Mouse (Mus musculus) G1E (cell line): ENCODE results near the gene Stat5b. TPM values are rescaled to one million over a fixed set of nuclear protein-coding genes. Genes with fewer than 3 reads are reported as not detected.

ENCODE experiments used
- ATAC-seq: 2 replicates; pipeline ENCODE4 v1.8.0; 2016; ENCODE audit warnings: mild to moderate bottlenecking; ENCODE audit not compliant: insufficient number of reproducible peaks, poor library complexity, low FRiP score, severe bottlenecking; ENCODE audit errors: extremely low read depth
- DNase-seq: peaks from one replicate; pipeline ENCODE4 v3.0.0; 2012; ENCODE audit warnings: low spot score
- H3K27me3 ChIP-seq: 2 replicates; pipeline ENCODE4 v1.6.1; 2012; ENCODE audit warnings: mild to moderate bottlenecking, low read length, inconsistent platforms; ENCODE audit not compliant: insufficient read depth
- H3K36me3 ChIP-seq: replicated peaks from 2 replicates; pipeline ENCODE3; 2012; ENCODE audit warnings: mild to moderate bottlenecking, inconsistent platforms
- H3K4me1 ChIP-seq: 2 replicates; pipeline ENCODE4 v1.6.1; 2012; ENCODE audit warnings: low read depth, low read length, inconsistent platforms, mixed read lengths; ENCODE audit not compliant: insufficient read depth
- H3K4me3 ChIP-seq: 2 replicates; pipeline ENCODE4 v1.5.1; 2012; ENCODE audit warnings: low read depth, mild to moderate bottlenecking, inconsistent platforms, low read length, moderate library complexity, mixed read lengths
- H3K9me3 ChIP-seq: replicated peaks from 2 replicates; pipeline ENCODE4 v1.6.1; 2012; ENCODE audit warnings: inconsistent platforms
- CTCF ChIP-seq: IDR thresholded peaks from 2 replicates; pipeline ENCODE4 v1.5.1; 2012; ENCODE audit warnings: low read depth, low read length, inconsistent platforms, mixed read lengths
- GATA1 ChIP-seq: IDR thresholded peaks from 2 replicates; pipeline ENCODE4 v1.6.1; 2012; ENCODE audit warnings: borderline replicate concordance, low read length, inconsistent platforms, mixed read lengths
- GATA2 ChIP-seq: IDR thresholded peaks from 2 replicates; pipeline ENCODE4 v1.6.1; 2012; ENCODE audit warnings: low read depth, low read length, inconsistent platforms, borderline replicate concordance
- POLR2AphosphoS5 ChIP-seq: IDR thresholded peaks from 2 replicates; pipeline ENCODE4 v1.6.1; 2012; ENCODE audit warnings: low read depth, low read length, inconsistent platforms; ENCODE audit not compliant: insufficient replicate concordance
- TAL1 ChIP-seq: conservative IDR thresholded peaks from 2 replicates; pipeline ENCODE4 v1.6.1; 2012; ENCODE audit warnings: low read depth, low read length, inconsistent platforms, mixed read lengths
- polyA plus RNA-seq: library from polyadenylated mRNA; stranded (reverse); fragments of >175 nt; gene quantifications from 2 replicates; pipeline ENCODE4 v1.2.3, GENCODE M21; 2012
- total RNA-seq, 2 experiments: library from RNA; stranded (forward) in 1 of 2; stranded (reverse) in 1 of 2; fragments of 200-1000 nt in 1 of 2; fragments of >200 nt in 1 of 2; fragmentation: Nextera tagmentation in 1 of 2; gene quantifications; 2 replicates each; pipeline ENCODE4 v1.2.3; 2014 to 2017

Stat5b gene
- total and polyA plus RNA-seq, 3 experiments, result 55.9 to 93.0 (median 73.5) TPM

DNA sequence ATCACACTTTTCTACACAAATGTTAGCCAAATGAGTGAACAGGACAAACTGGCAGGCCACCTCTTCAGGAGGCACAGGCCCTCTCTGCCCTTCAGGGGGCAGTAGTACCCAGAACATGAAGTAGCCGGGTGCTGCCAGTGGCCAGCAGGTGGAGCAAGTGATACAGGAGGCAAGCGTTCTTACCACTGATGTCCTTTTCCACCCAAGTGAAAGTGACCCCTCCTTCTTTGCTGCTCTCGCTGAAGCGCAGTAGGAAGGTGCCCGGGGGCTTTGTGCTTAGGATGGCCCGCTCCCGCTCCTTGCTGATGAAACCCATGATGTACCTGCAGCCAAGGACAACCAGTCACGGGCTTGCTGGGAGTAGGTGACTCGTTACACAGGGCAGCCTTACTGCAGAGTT lies 43.0 kb upstream of the Stat5b start:
- TF ChIP-seq CTCF (peak; percentile 98), GATA1 (no peak), TAL1 (no peak), POLR2AphosphoS5 (no peak), GATA2 (no peak)
- Histone ChIP-seq H3K27me3 (no peaks in the 10 kb centered on the region), H3K4me1 (peaks cover 82% of the 10 kb centered on the region), H3K4me3 (peak overlapping the region; percentile 13; the same call in 1 of the 2 replicates), H3K36me3 (peaks cover 93% of the 10 kb centered on the region), H3K9me3 (no peaks in the 10 kb centered on the region)
- ATAC-seq, result 0 out of 2 replicates have a peak, but pooled peaks have one; percentile 18
- peak; percentile 76 for DNase-seq

DNA sequence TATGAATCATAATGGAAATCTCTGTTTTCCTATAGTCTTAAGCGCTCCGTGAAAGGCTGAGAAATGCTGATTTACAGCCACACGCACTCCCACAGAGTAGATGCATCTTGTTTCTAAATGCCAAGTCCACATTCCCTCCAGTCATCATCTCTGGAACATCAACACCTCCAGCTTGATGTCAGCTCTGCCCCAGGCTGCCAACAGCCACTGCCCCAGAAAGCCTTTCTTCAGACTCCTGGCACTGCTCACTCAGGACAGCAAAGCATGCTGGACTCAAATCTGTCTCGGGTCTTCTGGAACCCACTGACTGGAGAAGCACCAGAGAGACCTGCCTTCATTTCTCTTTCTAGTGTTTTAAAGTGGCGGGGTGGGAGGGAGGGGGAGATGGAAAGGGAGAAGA lies 41.9 kb upstream of the Stat5b start:
- Histone ChIP-seq H3K36me3 (peaks cover 89% of the 10 kb centered on the region), H3K4me1 (peaks cover 84% of the 10 kb centered on the region)
- no peak for ATAC-seq

DNA sequence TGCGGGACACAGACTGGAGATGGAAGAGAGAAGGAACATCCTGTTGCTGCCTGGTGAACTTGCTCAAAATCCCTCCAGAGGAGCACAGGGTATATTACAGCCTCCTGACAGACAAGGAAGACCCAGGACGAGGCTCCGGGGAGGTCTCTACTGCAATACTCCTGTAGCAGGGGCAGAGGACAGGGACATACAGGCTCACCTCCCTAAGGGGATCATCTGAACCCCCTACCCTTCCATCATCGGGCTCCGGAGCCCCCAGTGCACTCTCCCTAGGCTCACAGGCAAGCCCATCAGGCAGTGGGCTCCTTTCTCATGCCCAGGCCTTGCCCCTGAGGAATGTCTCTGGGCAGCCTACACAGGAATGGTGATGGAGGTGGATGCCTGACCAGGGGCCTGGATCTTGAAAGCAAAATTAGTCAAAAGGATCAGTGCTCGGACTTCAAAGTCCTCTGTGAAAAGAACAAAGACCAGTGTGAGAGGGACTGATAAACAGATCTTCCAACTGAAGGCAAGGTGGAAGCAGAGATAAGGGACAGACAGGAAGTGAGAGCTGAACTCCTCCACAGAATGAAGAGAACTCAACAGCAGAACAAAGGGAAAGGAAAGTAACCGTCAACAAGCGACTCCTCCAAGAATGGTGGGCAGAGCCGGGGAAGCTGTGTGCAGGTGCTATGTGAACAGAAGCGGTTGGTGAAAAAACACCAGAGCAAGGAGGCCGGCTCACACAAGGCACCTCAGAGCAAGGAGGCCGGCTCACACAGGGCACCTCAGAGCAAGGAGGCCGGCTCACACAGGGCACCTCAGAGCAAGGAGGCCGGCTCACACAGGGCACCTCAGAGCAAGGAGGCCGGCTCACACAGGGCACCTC lies 41.0 kb upstream of the Stat5b start:
- no peaks in the 10 kb centered on the region for H3K27me3 ChIP-seq
- no peaks in the 10 kb centered on the region for H3K9me3 ChIP-seq
- H3K36me3 ChIP-seq, result peaks cover 91% of the 10 kb centered on the region
- peak overlapping the region; percentile 64; the same call in 1 of the 2 replicates for H3K4me3 ChIP-seq
- peak; percentile 84 for ATAC-seq
- H3K4me1 ChIP-seq, result peaks cover 86% of the 10 kb centered on the region
- TF ChIP-seq POLR2AphosphoS5, result no peak
- TF ChIP-seq TAL1, result peak; percentile 96
- TF ChIP-seq GATA1, result no peak
- DNase-seq, result peak; percentile 70

More for the DNA sequence above, 41.9 kb upstream of the Stat5b start:
- H3K9me3 ChIP-seq, result no peaks in the 10 kb centered on the region
- DNase-seq, result no peak
- H3K27me3 ChIP-seq, result no peaks in the 10 kb centered on the region
- TF ChIP-seq GATA2, result no peak
- TF ChIP-seq POLR2AphosphoS5, result no peak
- TF ChIP-seq GATA1, result no peak
- TF ChIP-seq TAL1, result no peak
- no peak for TF ChIP-seq CTCF
- H3K4me3 ChIP-seq, result no peak overlapping the region

DNA sequence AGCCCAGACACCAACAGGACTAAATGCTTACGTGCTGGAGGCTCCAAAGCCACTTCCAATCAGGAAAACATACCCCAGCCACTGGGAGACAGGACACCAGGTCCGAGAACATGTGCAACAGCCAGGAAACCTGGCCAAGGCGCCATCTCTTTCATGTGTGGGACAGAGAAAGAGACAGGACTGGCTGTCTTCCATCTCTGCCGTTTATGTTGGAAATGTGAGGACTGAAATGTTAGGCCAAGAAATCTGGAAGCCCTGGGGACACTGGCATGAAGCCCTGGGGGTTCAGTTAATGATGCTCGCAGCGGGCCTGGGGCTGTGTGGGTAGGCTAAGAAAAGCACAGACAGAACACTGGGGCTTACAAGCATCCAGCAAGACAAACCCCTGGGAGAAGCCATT lies 40.0 kb upstream of the Stat5b start:
- ATAC-seq (no peak), DNase-seq (no peak)
- TF ChIP-seq CTCF (no peak), POLR2AphosphoS5 (no peak), GATA2 (no peak), TAL1 (no peak), GATA1 (no peak)
- peaks cover 92% of the 10 kb centered on the region for H3K4me1 ChIP-seq
- no peaks in the 10 kb centered on the region for H3K27me3 ChIP-seq
- no peaks in the 10 kb centered on the region for H3K9me3 ChIP-seq
- no peak overlapping the region; the same call in 1 of the 2 replicates for H3K4me3 ChIP-seq
- H3K36me3 ChIP-seq, result peaks cover 92% of the 10 kb centered on the region

DNA sequence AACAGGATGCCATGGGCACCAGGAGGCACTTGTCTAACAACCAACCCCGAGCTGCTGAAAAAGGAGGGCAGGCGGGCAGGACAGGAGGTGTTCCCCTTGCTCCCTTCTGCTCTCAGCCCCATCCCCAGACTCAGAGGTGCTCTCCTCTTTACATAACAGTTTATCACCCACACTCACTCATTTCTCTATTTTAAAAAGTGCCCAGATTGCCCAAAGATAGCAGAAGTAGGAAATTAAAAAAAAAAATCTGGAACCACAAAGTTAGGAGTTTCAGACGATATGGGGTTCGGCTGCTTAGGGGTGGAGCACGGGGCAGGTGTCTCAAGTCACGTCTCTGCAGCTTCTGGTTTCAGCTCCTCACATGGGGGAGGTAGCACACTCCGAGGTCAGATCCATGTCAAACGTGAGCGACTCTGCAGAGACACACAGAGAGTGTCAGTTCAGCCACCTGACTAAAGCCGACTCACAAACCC lies 37.9 kb upstream of the Stat5b start:
- ATAC-seq, result peak; percentile 13; the same call in 1 of the 2 replicates
- no peaks in the 10 kb centered on the region for H3K9me3 ChIP-seq
- H3K4me1 ChIP-seq, result peaks cover 99% of the 10 kb centered on the region
- H3K36me3 ChIP-seq, result peaks cover 92% of the 10 kb centered on the region
- H3K4me3 ChIP-seq, result peak overlapping the region; percentile 58; the same call in 1 of the 2 replicates
- no peaks in the 10 kb centered on the region for H3K27me3 ChIP-seq
- peak; percentile 57 for DNase-seq
- no peak for TF ChIP-seq GATA2
- TF ChIP-seq GATA1, result no peak
- no peak for TF ChIP-seq POLR2AphosphoS5
- no peak for TF ChIP-seq TAL1
- no peak for TF ChIP-seq CTCF

DNA sequence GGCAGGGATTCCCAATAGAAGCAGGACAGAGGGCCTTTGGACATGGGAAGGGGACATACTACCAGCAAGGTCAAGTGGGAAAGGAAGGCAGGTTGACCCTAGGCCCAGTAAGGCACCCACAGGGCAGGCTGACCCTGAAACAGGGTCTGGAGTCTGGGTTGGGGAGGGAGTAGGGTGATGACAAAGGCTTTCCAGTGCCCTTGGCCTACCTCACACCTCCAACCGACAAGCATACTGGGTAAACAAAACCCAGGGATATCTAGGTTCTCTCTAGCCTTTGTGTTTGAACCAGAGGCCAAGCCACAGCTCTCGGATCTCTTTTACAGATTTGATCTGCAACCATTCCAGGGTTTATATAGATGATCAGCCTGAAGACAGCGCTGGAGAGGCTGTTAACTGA lies 37.2 kb upstream of the Stat5b start:
- DNase-seq (no peak), ATAC-seq (no peak)
- H3K4me1 ChIP-seq, result peaks cover 98% of the 10 kb centered on the region
- H3K27me3 ChIP-seq, result no peaks in the 10 kb centered on the region
- H3K4me3 ChIP-seq, result peak overlapping the region; percentile 50; the same call in 1 of the 2 replicates
- peaks cover 92% of the 10 kb centered on the region for H3K36me3 ChIP-seq
- TF ChIP-seq POLR2AphosphoS5 (no peak), GATA1 (no peak), CTCF (no peak), GATA2 (no peak), TAL1 (no peak)
- no peaks in the 10 kb centered on the region for H3K9me3 ChIP-seq
